Mouse (Mus musculus) limb, embryonic 15.5 days (tissue): ENCODE measurements around the gene Pafah2. TPM values are rescaled to one million over a fixed set of nuclear protein-coding genes. Genes with fewer than 3 reads are reported as not detected.

ENCODE experiments used
- ATAC-seq: fragments of 200-750 bp; cut with Nextera tagmentation; 2 replicates; pipeline ENCODE4 v1.8.0; 2017; ENCODE audit warnings: low read depth, moderate TSS enrichment; ENCODE audit not compliant: insufficient number of reproducible peaks, low FRiP score, low TSS enrichment
- H3K27ac ChIP-seq: fragments of 300-500 bp; sonication (generic); 2 replicates; pipeline ENCODE4 v1.5.1; 2015; ENCODE audit warnings: moderate library complexity, mild to moderate bottlenecking, inconsistent platforms
- H3K27me3 ChIP-seq: fragments of 300-500 bp; sonication (generic); 2 replicates; pipeline ENCODE4 v1.6.1; 2015; ENCODE audit warnings: inconsistent platforms
- H3K36me3 ChIP-seq: fragments of 300-500 bp; sonication (generic); 2 replicates; pipeline ENCODE4 v1.6.1; 2015; ENCODE audit warnings: inconsistent platforms
- H3K4me1 ChIP-seq: fragments of 300-500 bp; sonication (generic); 2 replicates; pipeline ENCODE4 v1.6.1; 2015; ENCODE audit warnings: inconsistent platforms
- H3K4me2 ChIP-seq: fragments of 300-500 bp; sonication (generic); 2 replicates; pipeline ENCODE4 v1.6.1; 2015; ENCODE audit warnings: mild to moderate bottlenecking, inconsistent platforms
- H3K4me3 ChIP-seq: fragments of 300-500 bp; sonication (generic); 2 replicates; pipeline ENCODE4 v1.5.1; 2015; ENCODE audit warnings: mild to moderate bottlenecking, inconsistent platforms
- H3K9ac ChIP-seq: fragments of 300-500 bp; sonication (generic); 2 replicates; pipeline ENCODE4 v1.6.1; 2015; ENCODE audit warnings: inconsistent platforms
- H3K9me3 ChIP-seq: fragments of 300-500 bp; sonication (generic); 2 replicates; pipeline ENCODE4 v1.6.1; 2016; ENCODE audit warnings: inconsistent platforms
- WGBS: fragments of 180-500 bp; shearing (Covaris S2); methylation state at CpG from one replicate; pipeline ENCODE4 v1.1.7; 2015; 5-methylcytosine and 5-hydroxymethylcytosine counted together
- polyA plus RNA-seq: library from polyadenylated mRNA; unstranded; fragments of >200 nt; fragmentation: Nextera tagmentation; extraction: Ambion mirVana; gene quantifications from 2 replicates; pipeline ENCODE4 v1.2.1, GENCODE M21; 2015

The Pafah2 gene
- polyA plus RNA-seq, 1 experiment from 2014 or later: 20.7 TPM

- Histone ChIP-seq H3K4me3 (no peak overlapping the region), H3K36me3 (no peaks in the 10 kb centered on the region), H3K9me3 (no peaks in the 10 kb centered on the region), H3K27ac (no peak overlapping the region), H3K4me1 (peaks cover 26% of the 10 kb centered on the region), H3K4me2 (no peak overlapping the region), H3K27me3 (peaks cover 3% of the 10 kb centered on the region; the same call in 1 of the 2 replicates), H3K9ac (no peak overlapping the region)
- WGBS: 19% methylated on average over 22 of the region's 22 CpGs
- no peak for ATAC-seq
These were observed 39.3 kb upstream of the Pafah2 start for GRCm38 (mm10) chr4:134356591-134357460.

GRCm38 (mm10) chr4:134357461-134357771 lies 38.7 kb upstream of the Pafah2 start:
- Histone ChIP-seq H3K4me1 (peaks cover 21% of the 10 kb centered on the region), H3K4me3 (no peak overlapping the region), H3K27me3 (peaks cover 3% of the 10 kb centered on the region; the same call in 1 of the 2 replicates), H3K27ac (no peak overlapping the region), H3K36me3 (no peaks in the 10 kb centered on the region), H3K9ac (no peak overlapping the region), H3K9me3 (no peaks in the 10 kb centered on the region), H3K4me2 (no peak overlapping the region)
- 40% methylated on average over 17 of the region's 17 CpGs for WGBS
- ATAC-seq: no peak

- 86% methylated on average over 6 of the region's 6 CpGs for WGBS
- no peak for ATAC-seq
- Histone ChIP-seq H3K36me3 (no peaks in the 10 kb centered on the region), H3K4me1 (peaks cover 34% of the 10 kb centered on the region), H3K4me2 (no peak overlapping the region), H3K4me3 (no peak overlapping the region), H3K9ac (no peak overlapping the region), H3K27ac (no peak overlapping the region), H3K27me3 (peaks cover 3% of the 10 kb centered on the region), H3K9me3 (no peaks in the 10 kb centered on the region)
These were observed 36.5 kb upstream of the Pafah2 start for GRCm38 (mm10) chr4:134359649-134360048.

GRCm38 (mm10) chr4:134361215-134361614 lies 34.9 kb upstream of the Pafah2 start:
- H3K36me3 ChIP-seq: no peaks in the 10 kb centered on the region
- H3K4me1 ChIP-seq: peaks cover 32% of the 10 kb centered on the region
- H3K27ac ChIP-seq: no peak overlapping the region
- H3K27me3 ChIP-seq: peaks cover 3% of the 10 kb centered on the region
- ATAC-seq: no peak
- H3K4me3 ChIP-seq: no peak overlapping the region
- no peak overlapping the region for H3K4me2 ChIP-seq
- WGBS: 11% methylated on average over 5 of the region's 5 CpGs
- no peak overlapping the region for H3K9ac ChIP-seq
- no peaks in the 10 kb centered on the region for H3K9me3 ChIP-seq

GRCm38 (mm10) chr4:134362124-134362523 lies 34.0 kb upstream of the Pafah2 start:
- H3K4me2 ChIP-seq: no peak overlapping the region
- ATAC-seq: no peak
- H3K27me3 ChIP-seq: peaks cover under 1% of the 10 kb centered on the region
- H3K27ac ChIP-seq: no peak overlapping the region
- H3K9me3 ChIP-seq: no peaks in the 10 kb centered on the region
- H3K4me3 ChIP-seq: no peak overlapping the region
- H3K36me3 ChIP-seq: no peaks in the 10 kb centered on the region
- H3K9ac ChIP-seq: no peak overlapping the region
- H3K4me1 ChIP-seq: peaks cover 25% of the 10 kb centered on the region
- WGBS: 69% methylated on average over 9 of the region's 9 CpGs

- Histone ChIP-seq H3K9me3 (no peaks in the 10 kb centered on the region), H3K27ac (no peak overlapping the region), H3K4me1 (peaks cover 22% of the 10 kb centered on the region), H3K36me3 (no peaks in the 10 kb centered on the region), H3K9ac (no peak overlapping the region), H3K4me2 (no peak overlapping the region), H3K4me3 (no peak overlapping the region), H3K27me3 (no peaks in the 10 kb centered on the region; the same call in 1 of the 2 replicates)
- ATAC-seq: no peak
- WGBS: 26% methylated on average over 9 of the region's 9 CpGs
These were observed 33.5 kb upstream of the Pafah2 start for GRCm38 (mm10) chr4:134362586-134362985.

- Histone ChIP-seq H3K9ac (no peak overlapping the region), H3K9me3 (no peaks in the 10 kb centered on the region), H3K4me2 (no peak overlapping the region), H3K27ac (peak overlapping the region; percentile 71), H3K27me3 (peaks cover 12% of the 10 kb centered on the region), H3K4me3 (no peak overlapping the region), H3K36me3 (no peaks in the 10 kb centered on the region), H3K4me1 (peaks cover 21% of the 10 kb centered on the region)
- peak; percentile 59 for ATAC-seq
- WGBS: 45% methylated on average over 5 of the region's 5 CpGs
These were observed 30.8 kb upstream of the Pafah2 start for GRCm38 (mm10) chr4:134365280-134365679.

GRCm38 (mm10) chr4:134370649-134371221 lies 25.4 kb upstream of the Pafah2 start:
- peak overlapping the region; percentile 18; the same call in 1 of the 2 replicates for H3K9ac ChIP-seq
- H3K4me2 ChIP-seq: peak overlapping the region; percentile 95
- H3K27ac ChIP-seq: 0 out of 2 replicates have a peak overlapping the region, but pooled peaks have one; percentile 9
- H3K9me3 ChIP-seq: no peaks in the 10 kb centered on the region
- no peaks in the 10 kb centered on the region for H3K36me3 ChIP-seq
- peaks cover 34% of the 10 kb centered on the region for H3K4me1 ChIP-seq
- ATAC-seq: no peak
- peaks cover 36% of the 10 kb centered on the region for H3K27me3 ChIP-seq
- 1% methylated on average over 18 of the region's 18 CpGs for WGBS
- H3K4me3 ChIP-seq: peak overlapping the region; percentile 56

GRCm38 (mm10) chr4:134371316-134371855 lies 24.7 kb upstream of the Pafah2 start:
- ATAC-seq: no peak
- peak overlapping the region; percentile 56 for H3K4me3 ChIP-seq
- peaks cover 36% of the 10 kb centered on the region for H3K27me3 ChIP-seq
- peaks cover 35% of the 10 kb centered on the region for H3K4me1 ChIP-seq
- no peaks in the 10 kb centered on the region for H3K9me3 ChIP-seq
- H3K9ac ChIP-seq: peak overlapping the region; percentile 33; the same call in 1 of the 2 replicates
- under 1% methylated on average over 17 of the region's 17 CpGs for WGBS
- H3K36me3 ChIP-seq: no peaks in the 10 kb centered on the region
- H3K4me2 ChIP-seq: peak overlapping the region; percentile 95
- 0 out of 2 replicates have a peak overlapping the region, but pooled peaks have one; percentile 9 for H3K27ac ChIP-seq

GRCm38 (mm10) chr4:134372294-134372747 lies 23.8 kb upstream of the Pafah2 start:
- Histone ChIP-seq H3K4me3 (peak overlapping the region; percentile 56), H3K36me3 (no peaks in the 10 kb centered on the region), H3K4me2 (peak overlapping the region; percentile 95), H3K9ac (peak overlapping the region; percentile 33; the same call in 1 of the 2 replicates), H3K4me1 (peaks cover 35% of the 10 kb centered on the region), H3K9me3 (no peaks in the 10 kb centered on the region), H3K27ac (no peak overlapping the region), H3K27me3 (peaks cover 36% of the 10 kb centered on the region)
- 0 out of 2 replicates have a peak, but pooled peaks have one; percentile 61 for ATAC-seq
- under 1% methylated on average over 16 of the region's 16 CpGs for WGBS

GRCm38 (mm10) chr4:134373295-134373694 lies 22.8 kb upstream of the Pafah2 start:
- Histone ChIP-seq H3K4me3 (no peak overlapping the region), H3K27me3 (peaks cover 36% of the 10 kb centered on the region), H3K4me2 (peak overlapping the region; percentile 8; the same call in 1 of the 2 replicates), H3K27ac (no peak overlapping the region), H3K9me3 (no peaks in the 10 kb centered on the region), H3K9ac (no peak overlapping the region), H3K4me1 (peaks cover 41% of the 10 kb centered on the region), H3K36me3 (no peaks in the 10 kb centered on the region)
- ATAC-seq: no peak
- WGBS: 80% methylated on average over 8 of the region's 8 CpGs

- 65% methylated on average over 1 of the region's 1 CpGs for WGBS
- H3K4me2 ChIP-seq: no peak overlapping the region
- H3K36me3 ChIP-seq: no peaks in the 10 kb centered on the region
- H3K9me3 ChIP-seq: no peaks in the 10 kb centered on the region
- peaks cover 46% of the 10 kb centered on the region for H3K4me1 ChIP-seq
- H3K27ac ChIP-seq: no peak overlapping the region
- H3K9ac ChIP-seq: no peak overlapping the region
- no peak for ATAC-seq
- no peak overlapping the region for H3K4me3 ChIP-seq
- peaks cover 34% of the 10 kb centered on the region for H3K27me3 ChIP-seq
These were observed 21.8 kb upstream of the Pafah2 start for GRCm38 (mm10) chr4:134374306-134374705.
